Mouse (Mus musculus) small intestine, adult 2 months (tissue): ENCODE measurements around the gene Baz2b. TPM values are rescaled to one million over a fixed set of nuclear protein-coding genes. Genes with fewer than 3 reads are reported as not detected.

ENCODE experiments used
- H3K27ac ChIP-seq: fragments of 200-500 bp; 2 replicates; pipeline ENCODE4 v1.5.1; 2012; ENCODE audit warnings: low read depth, low read length, control low read depth, inconsistent platforms; ENCODE audit not compliant: insufficient read depth
- H3K27me3 ChIP-seq: fragments of 200-500 bp; 2 replicates; pipeline ENCODE4 v1.6.1; 2012; ENCODE audit warnings: mild to moderate bottlenecking, moderate library complexity, low read length, inconsistent platforms; ENCODE audit not compliant: control insufficient read depth, insufficient read depth
- H3K36me3 ChIP-seq: fragments of 200-500 bp; 2 replicates; pipeline ENCODE4 v1.6.1; 2012; ENCODE audit warnings: mild to moderate bottlenecking, low read length, control low read depth, inconsistent platforms; ENCODE audit not compliant: control insufficient read depth, insufficient read depth
- H3K4me1 ChIP-seq: fragments of 200-500 bp; 2 replicates; pipeline ENCODE4 v1.6.1; 2012; ENCODE audit warnings: low read length, inconsistent platforms, mixed read lengths; ENCODE audit not compliant: control insufficient read depth, insufficient read depth, insufficient read length
- H3K4me3 ChIP-seq: fragments of 200-500 bp; 2 replicates; pipeline ENCODE4 v1.5.1; 2012; ENCODE audit warnings: low read depth, mild to moderate bottlenecking, control low read depth, inconsistent platforms, low read length, moderate library complexity
- CTCF ChIP-seq: fragments of 200-500 bp; IDR thresholded peaks from 2 replicates; pipeline ENCODE4 v1.5.1; 2012; ENCODE audit warnings: low read depth, mild to moderate bottlenecking, control low read depth, inconsistent platforms, low read length, moderate library complexity, mixed read lengths; ENCODE audit not compliant: insufficient replicate concordance, insufficient read length; ENCODE audit errors: extremely low read depth
- POLR2A ChIP-seq: fragments of 200-500 bp; IDR thresholded peaks from 2 replicates; pipeline ENCODE4 v1.6.1; 2012; ENCODE audit warnings: low read depth, mild to moderate bottlenecking, control low read depth, inconsistent platforms, low read length, moderate library complexity
- WGBS: fragments of 180-500 bp; shearing (Covaris S2); methylation state at CpG from one replicate; pipeline ENCODE4 v1.1.7; 2018; 5-methylcytosine and 5-hydroxymethylcytosine counted together
- polyA plus RNA-seq: library from polyadenylated mRNA; depleted of rRNA; stranded (reverse); fragments of >200 nt; gene quantifications from 2 replicates; pipeline ENCODE4 v1.2.3, GENCODE M21; 2012

The Baz2b gene
- polyA plus RNA-seq, 1 experiment = 9.9 TPM

GRCm38 (mm10) chr2:60212488-60212887, 2.8 kb upstream of the Baz2b start:
- no peak overlapping the region for H3K27ac ChIP-seq
- H3K27me3 ChIP-seq = no peaks in the 10 kb centered on the region
- no peak for TF ChIP-seq CTCF
- no peak for TF ChIP-seq POLR2A
- no peak overlapping the region for H3K4me3 ChIP-seq
- peaks cover 27% of the 10 kb centered on the region for H3K4me1 ChIP-seq
- H3K36me3 ChIP-seq = peaks cover 2% of the 10 kb centered on the region; the same call in 1 of the 2 replicates

- TF ChIP-seq POLR2A (no peak), CTCF (no peak)
- 4% methylated on average over 5 of the region's 5 CpGs for WGBS
- Histone ChIP-seq H3K27ac (peak overlapping the region; percentile 87), H3K4me1 (peaks cover 19% of the 10 kb centered on the region), H3K36me3 (peaks cover 2% of the 10 kb centered on the region; the same call in 1 of the 2 replicates), H3K27me3 (no peaks in the 10 kb centered on the region), H3K4me3 (peak overlapping the region; percentile 47; the same call in 1 of the 2 replicates)
Measured at GRCm38 (mm10) chr2:60210821-60211220, 1.2 kb upstream of the Baz2b start.

GRCm38 (mm10) chr2:60209122-60209611, 472 bp downstream of the Baz2b start:
- under 1% methylated on average over 29 of the region's 35 CpGs for WGBS
- Histone ChIP-seq H3K4me1 (peaks cover 17% of the 10 kb centered on the region; the same call in 1 of the 2 replicates), H3K27ac (peak overlapping the region; percentile 26), H3K36me3 (peaks cover 2% of the 10 kb centered on the region; the same call in 1 of the 2 replicates), H3K4me3 (peak overlapping the region; percentile 81), H3K27me3 (no peaks in the 10 kb centered on the region)
- TF ChIP-seq CTCF (0 out of 2 replicates have a peak, but pooled peaks have one; percentile 1), POLR2A (no peak)

- Histone ChIP-seq H3K36me3 (0 out of 2 replicates have a peak, but pooled peaks cover 2% of the 10 kb centered on the region), H3K4me1 (peaks cover 16% of the 10 kb centered on the region; the same call in 1 of the 2 replicates), H3K27ac (no peak overlapping the region), H3K27me3 (no peaks in the 10 kb centered on the region), H3K4me3 (no peak overlapping the region)
- TF ChIP-seq CTCF = no peak
- TF ChIP-seq POLR2A = no peak
- WGBS = 91% methylated on average over 6 of the region's 6 CpGs
Measured at GRCm38 (mm10) chr2:60205795-60206194, 3.8 kb downstream of the Baz2b start.

- TF ChIP-seq CTCF (no peak), POLR2A (no peak)
- 32% methylated on average over 6 of the region's 6 CpGs for WGBS
- Histone ChIP-seq H3K4me1 (peaks cover 16% of the 10 kb centered on the region; the same call in 1 of the 2 replicates), H3K27me3 (no peaks in the 10 kb centered on the region), H3K36me3 (0 out of 2 replicates have a peak, but pooled peaks cover 2% of the 10 kb centered on the region), H3K4me3 (no peak overlapping the region), H3K27ac (peak overlapping the region; percentile 76)
Measured at GRCm38 (mm10) chr2:60204162-60204561, 5.5 kb downstream of the Baz2b start.

GRCm38 (mm10) chr2:60203733-60204132, 5.9 kb downstream of the Baz2b start:
- Histone ChIP-seq H3K36me3 (0 out of 2 replicates have a peak, but pooled peaks cover 2% of the 10 kb centered on the region), H3K27ac (peak overlapping the region; percentile 76), H3K4me3 (no peak overlapping the region), H3K4me1 (peaks cover 16% of the 10 kb centered on the region; the same call in 1 of the 2 replicates), H3K27me3 (no peaks in the 10 kb centered on the region)
- WGBS = 35% methylated on average over 4 of the region's 4 CpGs
- no peak for TF ChIP-seq POLR2A
- no peak for TF ChIP-seq CTCF

- H3K4me1 ChIP-seq = peaks cover 14% of the 10 kb centered on the region; the same call in 1 of the 2 replicates
- 66% methylated on average over 8 of the region's 8 CpGs for WGBS
- H3K36me3 ChIP-seq = 0 out of 2 replicates have a peak, but pooled peaks cover 2% of the 10 kb centered on the region
- no peak for TF ChIP-seq POLR2A
- no peak for TF ChIP-seq CTCF
- H3K27ac ChIP-seq = no peak overlapping the region
- no peaks in the 10 kb centered on the region for H3K27me3 ChIP-seq
- H3K4me3 ChIP-seq = no peak overlapping the region
Measured at GRCm38 (mm10) chr2:60202900-60203530, 6.6 kb downstream of the Baz2b start.
